ENCODE assay signal across 8 mouse cellular contexts in the genomic region with DNA sequence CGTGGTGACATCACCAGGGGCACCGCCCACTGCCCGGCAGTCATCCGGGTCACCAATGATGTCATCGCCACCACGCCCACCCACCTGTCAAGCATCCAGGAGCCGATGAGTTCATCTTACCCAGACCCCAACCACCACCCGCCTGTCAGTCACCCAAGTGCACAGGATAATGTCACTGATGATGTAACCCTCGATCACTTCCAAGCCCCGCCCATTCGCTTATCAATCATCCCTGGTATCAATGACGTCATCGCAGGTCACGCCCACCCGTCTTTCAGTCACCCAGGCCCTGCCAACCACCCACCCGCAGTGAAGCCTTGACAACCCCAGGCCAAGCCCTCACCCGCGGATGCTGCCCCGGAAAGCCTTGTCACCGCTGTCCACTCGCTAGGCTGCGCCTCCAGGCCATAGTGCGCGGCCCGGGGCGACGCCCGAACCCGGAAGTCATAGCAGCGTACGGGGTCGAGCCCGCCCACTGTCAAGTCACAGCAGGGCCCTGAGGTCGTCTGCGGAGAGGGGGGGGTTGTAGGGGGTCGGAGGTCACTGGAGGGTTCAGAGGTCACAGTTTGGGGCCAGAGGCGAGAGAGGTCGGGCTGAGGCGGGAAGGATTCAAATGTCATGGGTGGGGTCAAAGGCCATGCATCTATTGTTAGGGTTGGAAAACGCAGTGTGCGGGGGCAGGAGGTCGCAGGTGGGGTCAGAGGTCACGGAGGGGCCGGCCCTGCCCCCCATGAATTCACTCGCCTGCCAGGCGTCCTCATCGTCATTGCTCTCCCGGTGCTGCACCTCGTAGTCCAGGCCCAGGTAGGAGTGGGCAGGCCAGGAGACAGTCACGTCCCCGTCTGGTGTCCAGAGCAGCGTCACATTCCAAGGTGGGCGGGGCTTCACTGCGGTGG. TPM values are rescaled to one million over a fixed set of nuclear protein-coding genes. Genes with fewer than 3 reads are reported as not detected.
DNase-seq lines count a peak whose midpoint lies in the region; ATAC-seq and TF ChIP-seq lines count a peak whose summit lies in the region.

No protein-coding gene starts in this region.

- ATAC-seq in neural tube, embryonic 11.5 days (ENCODE audit: insufficient read depth, low FRiP score, low TSS enrichment) = no peak
- ATAC-seq in intestine, postnatal 0 days = no peak

- H3K4me3 ChIP-seq in neural tube, embryonic 11.5 days (ENCODE audit: low read depth, low read length) = peak overlapping the region; percentile 54
- H3K4me3 ChIP-seq in bone marrow, adult 2 months (replicated peaks; ENCODE audit: control insufficient read depth, low read depth, low read length) = no peak overlapping the region
- H3K4me3 ChIP-seq in intestine, postnatal 0 days (ENCODE audit: low read depth, low read length) = peak overlapping the region; percentile 72
- H3K4me3 ChIP-seq in liver, adult 2 months (ENCODE audit: insufficient read depth, low read depth, low read length) = peak overlapping the region; percentile 62; the same call in 1 of the 2 replicates

- peaks cover 28% of the 10 kb centered on the region for H3K9me3 ChIP-seq in neural tube, embryonic 11.5 days (ENCODE audit: control insufficient read depth, low read length)
- H3K9me3 ChIP-seq in intestine, postnatal 0 days (ENCODE audit: control insufficient read depth) = peaks cover 28% of the 10 kb centered on the region

- H3K79me2 ChIP-seq in liver, adult 2 months (ENCODE audit: control insufficient read depth, insufficient read depth, low read length) = no peaks in the 10 kb centered on the region

- no peak overlapping the region for H3K9ac ChIP-seq in neural tube, embryonic 11.5 days (ENCODE audit: low read length)
- H3K9ac ChIP-seq in intestine, postnatal 0 days (ENCODE audit: low read depth, low read length) = no peak overlapping the region
- H3K9ac ChIP-seq in liver, adult 2 months (ENCODE audit: low read depth, low read length) = no peak overlapping the region

- no peaks in the 10 kb centered on the region for H3K4me1 ChIP-seq in neural tube, embryonic 11.5 days (ENCODE audit: control insufficient read depth, insufficient read depth, low read length)
- H3K4me1 ChIP-seq in bone marrow, adult 2 months (ENCODE audit: control insufficient read depth, insufficient read depth, low read length) = no peaks in the 10 kb centered on the region
- no peaks in the 10 kb centered on the region for H3K4me1 ChIP-seq in intestine, postnatal 0 days (replicated peaks; ENCODE audit: control insufficient read depth, insufficient read depth, low read length)
- H3K4me1 ChIP-seq in liver, adult 2 months (ENCODE audit: control insufficient read depth, insufficient read depth, low read length) = no peaks in the 10 kb centered on the region

- no peak for TF ChIP-seq POLR2A in bone marrow, adult 2 months (IDR thresholded peaks at IDR 0.05; ENCODE audit: borderline replicate concordance, control insufficient read depth, low read depth, low read length)
- TF ChIP-seq POLR2A in liver, adult 2 months (IDR thresholded peaks at IDR 0.05; ENCODE audit: extremely low read depth, insufficient read depth, low read length) = no peak

- no peaks in the 10 kb centered on the region for H3K27me3 ChIP-seq in neural tube, embryonic 11.5 days (ENCODE audit: control insufficient read depth, insufficient read depth, low read length)
- H3K27me3 ChIP-seq in intestine, postnatal 0 days (replicated peaks; ENCODE audit: control insufficient read depth, insufficient read depth, low read length) = no peaks in the 10 kb centered on the region
- 0 out of 2 replicates have a peak, but pooled peaks cover 2% of the 10 kb centered on the region for H3K27me3 ChIP-seq in liver, adult 2 months (ENCODE audit: control insufficient read depth, insufficient read depth, low read length)

- peak overlapping the region; percentile 31; the same call in 1 of the 2 replicates for H3K4me2 ChIP-seq in neural tube, embryonic 11.5 days (ENCODE audit: low read depth)
- peak overlapping the region; percentile 69 for H3K4me2 ChIP-seq in intestine, postnatal 0 days (replicated peaks; ENCODE audit: low read depth)

- WGBS in neural tube, embryonic 11.5 days = 76% methylated on average over 54 of the region's 54 CpGs
- 89% methylated on average over 54 of the region's 54 CpGs for WGBS in bone marrow, adult 2 months
- 77% methylated on average over 54 of the region's 54 CpGs for WGBS in intestine, postnatal 0 days
- 70% methylated on average over 54 of the region's 54 CpGs for WGBS in liver, adult 2 months

- H3K36me3 ChIP-seq in neural tube, embryonic 11.5 days (ENCODE audit: control insufficient read depth, insufficient read depth, low read length) = peaks cover 2% of the 10 kb centered on the region
- peaks cover 13% of the 10 kb centered on the region; the same call in 1 of the 2 replicates for H3K36me3 ChIP-seq in intestine, postnatal 0 days (ENCODE audit: control insufficient read depth, insufficient read depth)
- no peaks in the 10 kb centered on the region for H3K36me3 ChIP-seq in liver, adult 2 months (ENCODE audit: control insufficient read depth, insufficient read depth, low read length)

- no peak for TF ChIP-seq CTCF in bone marrow, adult 2 months (IDR thresholded peaks at IDR 0.05; ENCODE audit: control insufficient read depth, insufficient read depth, low read length)
- no peak for TF ChIP-seq CTCF in intestine, postnatal 0 days (IDR thresholded peaks at IDR 0.05; ENCODE audit: low read depth)
- TF ChIP-seq CTCF in liver, adult 2 months (IDR thresholded peaks at IDR 0.05; ENCODE audit: low read depth, low read length) = no peak

- no peak for DNase-seq in neural tube, embryonic 11.5 days (ENCODE audit: low spot score)
- no peak for DNase-seq in neural tube, embryonic 10.5 days (ENCODE audit: extremely low spot score, low spot score)
- peak; percentile 31 for DNase-seq in gastrocnemius, postnatal 10 days
- no peak for DNase-seq in liver, adult 2 months (ENCODE audit: extremely low read depth, low read depth, low spot score)
- DNase-seq in right cerebral cortex, postnatal 14 days = peak; percentile 67
- DNase-seq in ovary, postnatal 10 days (ENCODE audit: low spot score) = no peak

- no peak overlapping the region for H3K27ac ChIP-seq in neural tube, embryonic 11.5 days (ENCODE audit: low read depth, low read length)
- peak overlapping the region; percentile 96; the same call in 1 of the 2 replicates for H3K27ac ChIP-seq in bone marrow, adult 2 months (ENCODE audit: control insufficient read depth, insufficient read depth, low read depth, low read length, poor library complexity)
- peak overlapping the region; percentile 97 for H3K27ac ChIP-seq in intestine, postnatal 0 days (ENCODE audit: low read depth, low read length)
- H3K27ac ChIP-seq in liver, adult 2 months (replicated peaks; ENCODE audit: insufficient read depth, low read depth, low read length) = no peak overlapping the region

RNA-seq across cellular contexts. Expression of a gene that starts 2.9 kb away (rescaled TPM):
- 4.2 and 5.8 TPM in 2 replicates for polyA plus RNA-seq in neural tube, embryonic 11.5 days (2014; fragmentation: Nextera tagmentation; extraction: Ambion mirVana)
- polyA plus RNA-seq in bone marrow, adult 2 months (2011; ENCODE audit: insufficient read depth, insufficient read length, low replicate concordance, missing spikeins) = 9.9 and 26.5 TPM in 2 replicates
- 10 to 100 TPM; 10.4 to 13.1 TPM for total RNA-seq in gastrocnemius, postnatal 10 days (2021)
- 12.0 and 13.1 TPM in 2 replicates for polyA plus RNA-seq in intestine, postnatal 0 days (2015; fragmentation: Nextera tagmentation; extraction: Ambion mirVana)
- 3.2 and 5.6 TPM in 2 replicates for total RNA-seq in liver, adult 2 months (2014; rRNA removed)
- polyA plus RNA-seq in liver, adult 2 months (2012; rRNA removed) = 6.3 and 10.7 TPM in 2 replicates

Comparison
In these comparisons a context has a peak if more than half of its experiments do, and no peak if none do; other contexts are left out.
1. DNase-seq: peak in gastrocnemius, postnatal 10 days (single experiment) and right cerebral cortex, postnatal 14 days (single experiment); none in neural tube, embryonic 11.5 days (single experiment), neural tube, embryonic 10.5 days (single experiment), liver, adult 2 months (single experiment) and ovary, postnatal 10 days (single experiment).
2. H3K27ac ChIP-seq: peak in bone marrow, adult 2 months (single experiment) and intestine, postnatal 0 days (single experiment); none in neural tube, embryonic 11.5 days (single experiment) and liver, adult 2 months (single experiment).